Mouse (Mus musculus) megakaryocyte, embryonic 14.5 days (primary cell): ENCODE measurements around the gene Trim30c. TPM values are rescaled to one million over a fixed set of nuclear protein-coding genes. Genes with fewer than 3 reads are reported as not detected.

Experiments
- polyA plus RNA-seq: library from polyadenylated mRNA; stranded (reverse); fragments of >175 nt; gene quantifications from 2 replicates; pipeline ENCODE4 v1.2.3, GENCODE M21; 2012; ENCODE audit warnings: low replicate concordance; ENCODE audit not compliant: insufficient read depth

Trim30c gene
- polyA plus RNA-seq, 1 experiment = not detected

Other genes with a start within 250 kb of the Trim30c start
- gene Olfm5, start 236.0 kb downstream of the Trim30c start, polyA plus RNA-seq = not detected in 2 replicates
- not detected in 2 replicates for gene Olfr648, start 217.4 kb downstream of the Trim30c start, polyA plus RNA-seq
- not detected in 2 replicates for gene Olfr649, start 204.9 kb downstream of the Trim30c start, polyA plus RNA-seq
- 0.39 and 1.5 TPM in 2 replicates for gene Trim6, start 182.0 kb downstream of the Trim30c start, polyA plus RNA-seq
- 0.30 TPM in 1 of 2 replicates, not detected in the other for gene Trim34a, start 156.4 kb downstream of the Trim30c start, polyA plus RNA-seq
- gene Trim5, start 112.7 kb downstream of the Trim30c start, polyA plus RNA-seq = 0.08 TPM in 1 of 2 replicates, not detected in the other
- gene Trim12a, start 85.4 kb downstream of the Trim30c start, polyA plus RNA-seq = not detected in 2 replicates
- 0.28 TPM in 1 of 2 replicates, not detected in the other for gene Trim34b, start 71.4 kb downstream of the Trim30c start, polyA plus RNA-seq
- 0.27 TPM in 1 of 2 replicates, not detected in the other for gene Trim12c, start 47.5 kb downstream of the Trim30c start, polyA plus RNA-seq
- gene Trim30b, start 31.0 kb downstream of the Trim30c start, polyA plus RNA-seq = 0.04 TPM in 1 of 2 replicates, not detected in the other
- gene Trim30a, start 64.4 kb upstream of the Trim30c start, polyA plus RNA-seq = 0.81 TPM in 1 of 2 replicates, not detected in the other
- gene Trim30d, start 107.0 kb upstream of the Trim30c start, polyA plus RNA-seq = 0.09 TPM in 1 of 2 replicates, not detected in the other
- gene Olfr651, start 149.3 kb upstream of the Trim30c start, polyA plus RNA-seq = not detected in 2 replicates
- gene Olfr652, start 160.1 kb upstream of the Trim30c start, polyA plus RNA-seq = not detected in 2 replicates
- not detected in 2 replicates for gene Olfr653, start 176.5 kb upstream of the Trim30c start, polyA plus RNA-seq
- gene Olfr654, start 186.2 kb upstream of the Trim30c start, polyA plus RNA-seq = not detected in 2 replicates
- not detected in 2 replicates for gene Olfr655, start 200.9 kb upstream of the Trim30c start, polyA plus RNA-seq
- gene Olfr656, start 213.1 kb upstream of the Trim30c start, polyA plus RNA-seq = not detected in 2 replicates
- not detected in 2 replicates for gene Olfr657, start 224.0 kb upstream of the Trim30c start, polyA plus RNA-seq
- not detected in 2 replicates for gene Olfr658, start 246.5 kb upstream of the Trim30c start, polyA plus RNA-seq